Comparison of ENCODE assay signal across 21 mouse cellular contexts in the genomic region with DNA sequence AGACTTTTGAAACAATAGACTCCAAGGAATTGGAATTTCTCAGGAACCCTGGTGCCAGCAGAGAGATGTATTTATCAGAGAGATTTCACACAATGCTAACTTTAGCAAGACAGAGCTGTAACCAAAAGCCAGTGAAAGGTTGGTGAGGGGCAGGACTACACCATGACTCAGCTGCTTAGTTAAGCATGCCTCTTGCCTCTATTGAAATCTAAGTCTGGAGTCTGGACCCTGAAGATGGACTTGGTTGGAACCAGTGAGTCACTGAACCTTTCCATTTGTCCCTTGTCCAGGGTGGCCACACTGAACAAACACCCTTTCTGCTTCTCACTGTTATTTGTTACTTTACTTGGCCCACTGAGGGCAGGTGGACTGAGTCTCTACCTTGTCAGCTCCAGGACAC. TPM values are rescaled to one million over a fixed set of nuclear protein-coding genes. Genes with fewer than 3 reads are reported as not detected.
DNase-seq lines count a peak whose midpoint lies in the region; ATAC-seq and TF ChIP-seq lines count a peak whose summit lies in the region.
"Had no signal": no experiment of that assay in that cellular context is flagged by ENCODE, and none has a peak within 500 bp of the region (broad histone marks: within the 10 kb centered on the region; RNA-seq: fewer than 3 reads in every experiment).

No protein-coding gene starts in this region.

- no peak for TF ChIP-seq POLR2A in embryonic fibroblast, embryonic 13.5 days (IDR thresholded peaks at IDR 0.05; ENCODE audit: low read depth, low read length)
- no peak for TF ChIP-seq POLR2A in lung, adult 2 months (IDR thresholded peaks at IDR 0.05; ENCODE audit: borderline replicate concordance, extremely low read depth, low read depth, low read length)

- H3K36me3 ChIP-seq in kidney, embryonic 14.5 days (ENCODE audit: control insufficient read depth, insufficient read depth, low read length), result 0 out of 2 replicates have a peak, but pooled peaks cover 3% of the 10 kb centered on the region
- H3K36me3 ChIP-seq: embryonic facial prominence, embryonic 12.5 days; forebrain, embryonic 15.5 days; hindbrain, embryonic 12.5 days; liver, embryonic 15.5 days; midbrain, embryonic 15.5 days had no signal

- no peak for ATAC-seq in kidney, embryonic 14.5 days (ENCODE audit: low FRiP score, low TSS enrichment)
- ATAC-seq in monocyte, adult 5-6 weeks (replicated peaks; ENCODE audit: insufficient number of reproducible peaks, low FRiP score, low TSS enrichment, poor library complexity, severe bottlenecking), result no peak
- ATAC-seq: forebrain, embryonic 15.5 days; midbrain, embryonic 15.5 days had no signal

- peaks cover 4% of the 10 kb centered on the region; the same call in 1 of the 2 replicates for H3K4me1 ChIP-seq in kidney, embryonic 14.5 days (ENCODE audit: control insufficient read depth, insufficient read depth, low read length)
- peaks cover 4% of the 10 kb centered on the region; the same call in 1 of the 2 replicates for H3K4me1 ChIP-seq in embryonic fibroblast, embryonic 13.5 days (ENCODE audit: control insufficient read depth, insufficient read depth, low read length)
- H3K4me1 ChIP-seq in lung, adult 2 months (ENCODE audit: control insufficient read depth, insufficient read depth, low read length), result peaks cover 3% of the 10 kb centered on the region
- H3K4me1 ChIP-seq: liver, embryonic 15.5 days had no signal

- no peak overlapping the region for H3K4me3 ChIP-seq in kidney, embryonic 14.5 days (ENCODE audit: low read length)
- H3K4me3 ChIP-seq in embryonic fibroblast, embryonic 13.5 days (ENCODE audit: insufficient read depth, low read length), result no peak overlapping the region
- no peak overlapping the region for H3K4me3 ChIP-seq in lung, adult 2 months (replicated peaks; ENCODE audit: extremely low read depth, low read depth, low read length)
- H3K4me3 ChIP-seq: embryonic facial prominence, embryonic 12.5 days; forebrain, embryonic 15.5 days; heart, adult 2 months; hindbrain, embryonic 12.5 days; left cerebral cortex, adult 2 months; liver, embryonic 15.5 days; midbrain, embryonic 15.5 days had no signal

- H3K27ac ChIP-seq in kidney, embryonic 14.5 days (ENCODE audit: low read depth, low read length), result no peak overlapping the region
- peak overlapping the region; percentile 54; the same call in 1 of the 2 replicates for H3K27ac ChIP-seq in embryonic fibroblast, embryonic 13.5 days (ENCODE audit: insufficient read depth, low read length)
- H3K27ac ChIP-seq: embryonic facial prominence, embryonic 12.5 days; forebrain, embryonic 15.5 days; hindbrain, embryonic 12.5 days; left cerebral cortex, adult 2 months; liver, embryonic 15.5 days; macrophage; midbrain, embryonic 15.5 days had no signal

- H3K9ac ChIP-seq in kidney, embryonic 14.5 days (ENCODE audit: low read depth, low read length), result no peak overlapping the region
- H3K9ac ChIP-seq: embryonic facial prominence, embryonic 12.5 days; forebrain, embryonic 15.5 days; hindbrain, embryonic 12.5 days; liver, embryonic 15.5 days; midbrain, embryonic 15.5 days had no signal

- no peak for TF ChIP-seq CTCF in embryonic fibroblast, embryonic 13.5 days (IDR thresholded peaks at IDR 0.05; ENCODE audit: borderline replicate concordance, insufficient read depth, low read length)
- no peak for TF ChIP-seq CTCF in lung, adult 2 months (IDR thresholded peaks at IDR 0.05; ENCODE audit: insufficient read depth, low read length)

- H3K4me2 ChIP-seq in kidney, embryonic 14.5 days (replicated peaks; ENCODE audit: low read depth, low read length), result no peak overlapping the region
- H3K4me2 ChIP-seq: embryonic facial prominence, embryonic 12.5 days; forebrain, embryonic 15.5 days; hindbrain, embryonic 12.5 days; liver, embryonic 15.5 days; midbrain, embryonic 15.5 days had no signal

- peak; percentile 46 for DNase-seq in kidney, adult 9 months
- DNase-seq in Muller cell, postnatal 12 days (ENCODE audit: inconsistent ontology term), result peak; percentile 84
- no peak for DNase-seq in cerebellum, postnatal 14 days
- DNase-seq in lung, adult 2 months, result no peak
- DNase-seq: adrenal gland, adult 8-10 months; cerebellum, adult 18-20 months; cerebellum, postnatal 25 days; gastrocnemius, postnatal 14 days; heart, adult 2 months; kidney, postnatal 4 days; layer of hippocampus, adult 9-11 months had no signal

- H3K9me3 ChIP-seq in kidney, embryonic 14.5 days (ENCODE audit: control insufficient read depth, low read length), result no peaks in the 10 kb centered on the region
- H3K9me3 ChIP-seq: embryonic facial prominence, embryonic 12.5 days; forebrain, embryonic 15.5 days; hindbrain, embryonic 12.5 days; liver, embryonic 15.5 days; midbrain, embryonic 15.5 days had no signal

- H3K27me3 ChIP-seq in kidney, embryonic 14.5 days (ENCODE audit: control insufficient read depth, insufficient read depth, low read length), result no peaks in the 10 kb centered on the region
- H3K27me3 ChIP-seq: embryonic facial prominence, embryonic 12.5 days; forebrain, embryonic 15.5 days; hindbrain, embryonic 12.5 days; liver, embryonic 15.5 days; midbrain, embryonic 15.5 days had no signal

RNA-seq across cellular contexts. Expression of gene Osbpl9, which starts 26.4 kb away (rescaled TPM):
- 48.5 and 61.1 TPM in 2 replicates for polyA plus RNA-seq in kidney, embryonic 14.5 days (2014; fragmentation: Nextera tagmentation; extraction: Ambion mirVana)
- 113 and 127 TPM in 2 replicates for polyA plus RNA-seq in embryonic fibroblast, embryonic 13.5 days (2011; ENCODE audit: insufficient read length, low read depth, missing spikeins)
- total RNA-seq in monocyte, adult 5-6 weeks (2017), result 182 to 250 TPM (median 202 TPM) in 3 replicates
- 117 and 167 TPM in 2 replicates for polyA plus RNA-seq in lung, adult 2 months (2012; rRNA removed)

RNA-seq across cellular contexts. Expression of gene Calr4, which starts 58.6 kb away (rescaled TPM):
- 0.45 and 0.60 TPM in 2 replicates for polyA plus RNA-seq in kidney, embryonic 14.5 days (2014; fragmentation: Nextera tagmentation; extraction: Ambion mirVana)
- polyA plus RNA-seq in embryonic fibroblast, embryonic 13.5 days (2011; ENCODE audit: insufficient read length, low read depth, missing spikeins), result not detected in 2 replicates
- total RNA-seq in monocyte, adult 5-6 weeks (2017), result not detected in 3 replicates
- 0.18 TPM in 1 of 2 replicates, not detected in the other for polyA plus RNA-seq in lung, adult 2 months (2012; rRNA removed)
- total RNA-seq: heart, adult 2 months had no signal
- polyA plus RNA-seq: heart, adult 2 months; liver, embryonic 15.5 days; macrophage had no signal

Comparison
In these comparisons a context has a peak if more than half of its experiments do, and no peak if none do; other contexts are left out.
1. DNase-seq: peak in kidney, adult 9 months (single experiment) and Muller cell, postnatal 12 days (single experiment); none in cerebellum, postnatal 14 days (0 of 2) and lung, adult 2 months (single experiment).